Mouse (Mus musculus) embryonic facial prominence, embryonic 12.5 days (tissue): ENCODE measurements around the gene Slc2a10. TPM values are rescaled to one million over a fixed set of nuclear protein-coding genes. Genes with fewer than 3 reads are reported as not detected.

Experiments used
- ATAC-seq: fragments of 200-750 bp; cut with Nextera tagmentation; 2 replicates; pipeline ENCODE4 v1.8.0; 2017; ENCODE audit not compliant: insufficient number of reproducible peaks, insufficient read depth, low FRiP score, low TSS enrichment
- H3K27ac ChIP-seq: fragments of 300-500 bp; sonication (generic); 2 replicates; pipeline ENCODE4 v1.5.1; 2016; ENCODE audit warnings: mild to moderate bottlenecking
- H3K27me3 ChIP-seq: fragments of 300-500 bp; sonication (generic); 2 replicates; pipeline ENCODE4 v1.6.1; 2016; ENCODE audit warnings: mild to moderate bottlenecking, moderate library complexity
- H3K36me3 ChIP-seq: fragments of 300-500 bp; sonication (generic); 2 replicates; pipeline ENCODE4 v1.6.1; 2016; ENCODE audit warnings: mild to moderate bottlenecking
- H3K4me1 ChIP-seq: fragments of 300-500 bp; sonication (generic); 2 replicates; pipeline ENCODE4 v1.6.1; 2016
- H3K4me2 ChIP-seq: fragments of 300-500 bp; sonication (generic); replicated peaks from 2 replicates; pipeline ENCODE4 v1.6.1; 2016; ENCODE audit warnings: mild to moderate bottlenecking, moderate library complexity
- H3K4me3 ChIP-seq: fragments of 300-500 bp; sonication (generic); 2 replicates; pipeline ENCODE4 v1.5.1; 2016; ENCODE audit warnings: mild to moderate bottlenecking
- H3K9ac ChIP-seq: fragments of 300-500 bp; sonication (generic); 2 replicates; pipeline ENCODE4 v1.6.1; 2016; ENCODE audit warnings: mild to moderate bottlenecking, moderate library complexity
- H3K9me3 ChIP-seq: fragments of 300-500 bp; sonication (generic); 2 replicates; pipeline ENCODE4 v1.6.1; 2016; ENCODE audit warnings: mild to moderate bottlenecking, moderate library complexity
- WGBS: fragments of 180-500 bp; shearing (Covaris S2); methylation state at CpG from one replicate; pipeline ENCODE4 v1.1.7; 2016; 5-methylcytosine and 5-hydroxymethylcytosine counted together
- polyA plus RNA-seq: library from polyadenylated mRNA; unstranded; fragments of >200 nt; fragmentation: Nextera tagmentation; extraction: Ambion mirVana; gene quantifications from 2 replicates; pipeline ENCODE4 v1.2.1, GENCODE M21; 2016

The Slc2a10 gene
- polyA plus RNA-seq, 1 experiment from 2014 or later = 10.2 TPM

- H3K27ac ChIP-seq = no peak overlapping the region
- no peak overlapping the region for H3K9ac ChIP-seq
- no peak overlapping the region for H3K4me3 ChIP-seq
- H3K36me3 ChIP-seq = no peaks in the 10 kb centered on the region
- WGBS = 53% methylated on average over 8 of the region's 8 CpGs
- H3K27me3 ChIP-seq = peaks cover 28% of the 10 kb centered on the region
- no peak for ATAC-seq
- H3K4me1 ChIP-seq = peaks cover 34% of the 10 kb centered on the region
- H3K4me2 ChIP-seq = no peak overlapping the region
- no peaks in the 10 kb centered on the region for H3K9me3 ChIP-seq
These were observed 60.5 kb downstream of the Slc2a10 start for GRCm38 (mm10) chr2:165564101-165564500.

DNA sequence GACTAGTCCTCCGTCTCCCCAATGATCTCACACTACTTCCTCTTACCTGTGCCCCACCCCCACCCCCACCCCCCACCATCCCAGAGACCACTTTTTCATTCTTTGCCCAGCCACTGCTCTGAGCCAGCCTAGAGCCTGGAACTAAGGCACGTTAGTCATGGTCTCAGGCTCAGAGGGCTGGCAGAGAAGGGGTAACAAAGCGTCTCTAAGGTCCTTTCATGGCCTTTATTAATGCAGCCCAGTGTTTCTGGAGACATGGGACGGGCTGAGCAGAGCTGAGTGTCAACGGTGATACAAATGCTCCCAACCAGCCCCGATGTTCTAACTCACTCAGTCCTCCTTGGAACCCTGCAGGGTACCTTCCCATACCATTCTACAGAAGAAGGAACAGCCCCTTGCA lies 61.0 kb downstream of the Slc2a10 start:
- peaks cover 29% of the 10 kb centered on the region for H3K4me1 ChIP-seq
- 0 out of 2 replicates have a peak, but pooled peaks have one; percentile 16 for ATAC-seq
- no peak overlapping the region for H3K9ac ChIP-seq
- H3K4me2 ChIP-seq = no peak overlapping the region
- H3K27me3 ChIP-seq = peaks cover 28% of the 10 kb centered on the region
- no peaks in the 10 kb centered on the region for H3K36me3 ChIP-seq
- 11% methylated on average over 6 of the region's 6 CpGs for WGBS
- peak overlapping the region; percentile 12; the same call in 1 of the 2 replicates for H3K27ac ChIP-seq
- H3K9me3 ChIP-seq = no peaks in the 10 kb centered on the region
- H3K4me3 ChIP-seq = no peak overlapping the region

DNA sequence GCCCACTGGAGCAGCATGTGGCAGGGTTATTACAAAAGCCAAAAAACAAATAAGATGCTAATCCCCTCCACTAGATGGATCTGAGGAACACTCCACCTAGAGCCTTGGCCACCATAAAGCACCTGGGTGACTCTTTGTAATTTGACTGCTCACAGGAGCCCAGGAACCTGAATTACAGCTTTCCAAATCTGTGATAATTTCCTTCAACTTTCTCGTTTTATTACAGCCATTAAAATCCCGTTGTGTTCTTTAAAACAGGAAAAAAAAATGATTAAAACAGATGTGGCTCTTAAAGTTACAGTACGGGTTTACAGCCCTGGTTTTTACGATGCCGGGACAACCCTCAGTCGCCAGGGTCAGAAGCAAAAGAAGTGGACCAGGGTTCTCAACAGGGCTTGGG lies 63.3 kb downstream of the Slc2a10 start:
- Histone ChIP-seq H3K4me3 (no peak overlapping the region), H3K4me2 (no peak overlapping the region), H3K9ac (no peak overlapping the region), H3K27ac (peak overlapping the region; percentile 66), H3K4me1 (peaks cover 27% of the 10 kb centered on the region), H3K9me3 (no peaks in the 10 kb centered on the region), H3K27me3 (peaks cover 28% of the 10 kb centered on the region), H3K36me3 (no peaks in the 10 kb centered on the region)
- ATAC-seq = no peak
- WGBS = 71% methylated on average over 6 of the region's 6 CpGs

GRCm38 (mm10) chr2:165567820-165568219 lies 64.2 kb downstream of the Slc2a10 start:
- Histone ChIP-seq H3K4me3 (no peak overlapping the region), H3K4me2 (no peak overlapping the region), H3K27me3 (peaks cover 24% of the 10 kb centered on the region), H3K4me1 (peaks cover 27% of the 10 kb centered on the region), H3K9me3 (no peaks in the 10 kb centered on the region), H3K36me3 (no peaks in the 10 kb centered on the region), H3K9ac (no peak overlapping the region), H3K27ac (peak overlapping the region; percentile 66; the same call in 1 of the 2 replicates)
- WGBS = 38% methylated on average over 9 of the region's 9 CpGs
- no peak for ATAC-seq

DNA sequence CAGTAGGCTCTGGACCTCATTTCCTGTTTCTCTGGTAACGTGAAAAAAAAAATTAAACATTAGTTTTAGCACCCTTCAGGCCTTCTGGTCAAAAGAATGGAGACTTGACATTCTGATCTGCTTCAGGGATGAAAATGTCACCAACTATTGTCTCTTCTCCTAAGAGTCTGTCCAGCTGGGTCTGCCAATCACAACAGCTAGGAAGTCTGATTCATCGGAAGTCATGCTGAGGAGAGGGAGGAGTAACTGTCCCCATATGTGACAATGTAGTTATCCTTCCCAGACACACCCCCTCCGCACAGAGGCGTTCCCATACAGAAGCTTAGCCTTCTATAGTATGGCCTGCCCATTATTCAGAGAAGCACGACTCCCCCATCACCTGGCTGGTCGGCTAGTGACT lies 65.3 kb downstream of the Slc2a10 start:
- H3K4me2 ChIP-seq = no peak overlapping the region
- peaks cover 17% of the 10 kb centered on the region; the same call in 1 of the 2 replicates for H3K4me1 ChIP-seq
- no peak overlapping the region for H3K9ac ChIP-seq
- no peak overlapping the region for H3K27ac ChIP-seq
- 54% methylated on average over 6 of the region's 6 CpGs for WGBS
- ATAC-seq = no peak
- no peak overlapping the region for H3K4me3 ChIP-seq
- H3K9me3 ChIP-seq = no peaks in the 10 kb centered on the region
- no peaks in the 10 kb centered on the region for H3K36me3 ChIP-seq
- peaks cover 17% of the 10 kb centered on the region for H3K27me3 ChIP-seq

Other genes starting within 250 kb of the Slc2a10 start
- gene Slc35c2, start 215.9 kb upstream of the Slc2a10 start, polyA plus RNA-seq = 52.8 and 57.0 TPM in 2 replicates
- gene Elmo2, start 177.3 kb upstream of the Slc2a10 start, polyA plus RNA-seq = 91.7 TPM in 2 replicates
- 2.6 and 2.9 TPM in 2 replicates for gene Zfp663, start 135.1 kb upstream of the Slc2a10 start, polyA plus RNA-seq
- gene Zfp334, start 115.5 kb upstream of the Slc2a10 start, polyA plus RNA-seq = 17.0 and 17.1 TPM in 2 replicates
- 0.08 TPM in 2 replicates for gene Ocstamp, start 103.4 kb upstream of the Slc2a10 start, polyA plus RNA-seq
- 0.10 and 0.24 TPM in 2 replicates for gene Slc13a3, start 30.6 kb upstream of the Slc2a10 start, polyA plus RNA-seq
- gene Trp53rka, start 10.5 kb upstream of the Slc2a10 start, polyA plus RNA-seq = 54.0 and 54.3 TPM in 2 replicates
- gene Eya2, start 91.2 kb downstream of the Slc2a10 start, polyA plus RNA-seq = 22.5 and 23.5 TPM in 2 replicates